ENCODE assay signal across 8 mouse cellular contexts in the genomic region with DNA sequence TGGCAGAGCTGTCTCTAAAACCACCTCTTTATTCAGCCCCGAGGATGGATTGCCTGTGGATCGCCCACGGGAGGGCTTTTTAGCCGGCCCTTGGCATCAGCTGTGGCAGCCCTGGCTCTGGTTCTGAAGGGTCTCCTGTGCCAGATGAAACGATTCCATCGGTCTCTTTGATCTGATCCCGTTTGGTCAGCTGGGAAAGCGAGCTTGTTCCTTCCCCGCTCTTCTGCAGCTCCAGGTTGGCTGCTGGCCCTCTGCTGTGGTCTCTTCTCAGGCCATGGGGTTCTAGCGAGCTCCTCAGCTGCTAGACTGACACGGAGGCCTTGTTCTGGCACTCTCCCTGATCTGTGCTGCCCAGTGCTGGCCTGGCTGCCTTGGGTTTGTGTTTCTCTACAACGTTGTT.
DNase-seq lines count a peak whose midpoint lies in the region; ATAC-seq lines count a peak whose summit lies in the region.

No protein-coding gene starts in this region.

- H3K4me2 ChIP-seq in neural tube, embryonic 14.5 days (ENCODE audit: low read depth, low read length) = no peak overlapping the region

- H3K4me3 ChIP-seq in neural tube, embryonic 14.5 days (ENCODE audit: low read depth, low read length) = no peak overlapping the region

- no peaks in the 10 kb centered on the region for H3K36me3 ChIP-seq in neural tube, embryonic 14.5 days (ENCODE audit: control insufficient read depth, insufficient read depth, low read length)

- no peaks in the 10 kb centered on the region for H3K27me3 ChIP-seq in neural tube, embryonic 14.5 days (ENCODE audit: control insufficient read depth, insufficient read depth, low read length)

- peak; percentile 68; the same call in 1 of the 2 replicates for ATAC-seq in neural tube, embryonic 14.5 days (ENCODE audit: low read depth)

- H3K9me3 ChIP-seq in neural tube, embryonic 14.5 days (ENCODE audit: control insufficient read depth, low read length) = no peaks in the 10 kb centered on the region

- WGBS in neural tube, embryonic 14.5 days = 59% methylated on average over 12 of the region's 12 CpGs

- H3K27ac ChIP-seq in neural tube, embryonic 14.5 days (ENCODE audit: low read depth, low read length) = 0 out of 2 replicates have a peak overlapping the region, but pooled peaks have one; percentile 18

- H3K4me1 ChIP-seq in neural tube, embryonic 14.5 days (ENCODE audit: control insufficient read depth, insufficient read depth, low read length) = no peaks in the 10 kb centered on the region

- DNase-seq in adrenal gland, adult 2 months = peak; percentile 6
- no peak for DNase-seq in adrenal gland, postnatal 25 days
- no peak for DNase-seq in neural tube, embryonic 10.5 days (ENCODE audit: extremely low spot score, low spot score)
- peak; percentile 1 to 23 for DNase-seq in left cerebral cortex, adult 9 months (ENCODE audit: low spot score in 2 of 2)
- DNase-seq in right cerebral cortex, postnatal 4 days = peak; percentile 30
- DNase-seq in embryo, embryonic 9.5 days (ENCODE audit: extremely low spot score) = no peak
- DNase-seq in kidney, postnatal 14 days = no peak

- no peak overlapping the region for H3K9ac ChIP-seq in neural tube, embryonic 14.5 days (replicated peaks; ENCODE audit: low read depth, low read length)

Comparison
In these comparisons a context has a peak if more than half of its experiments do, and no peak if none do; other contexts are left out.
1. DNase-seq: peak in adrenal gland, adult 2 months (single experiment), left cerebral cortex, adult 9 months (2 of 2) and right cerebral cortex, postnatal 4 days (single experiment); none in adrenal gland, postnatal 25 days (single experiment), neural tube, embryonic 10.5 days (single experiment), embryo, embryonic 9.5 days (single experiment) and kidney, postnatal 14 days (single experiment).